Mouse (Mus musculus) activated CD4-positive, CD25-positive, alpha-beta regulatory T cell, adult 4 months (primary cell): ENCODE measurements around the gene Spint5. TPM values are rescaled to one million over a fixed set of nuclear protein-coding genes. Genes with fewer than 3 reads are reported as not detected.
"Not testable (repeated sequence)": the region's sequence is repeated elsewhere in the genome, so short reads cannot be mapped to it uniquely, and the experiment has no call there.

Experiments used
- ATAC-seq: one replicate; pipeline ENCODE4 v1.8.0; 2017
- polyA plus RNA-seq, 2 experiments: library from polyadenylated mRNA; unstranded; fragments of 100-300 nt; shearing (Covaris generic); gene quantifications; one replicate each; pipeline ENCODE4 v1.2.1; 2017

The Spint5 gene
- not detected for polyA plus RNA-seq

GRCm38 (mm10) chr2:164715005-164715404, at the start of gene Spint5:
Gene Spint5 (plus strand): TSS chr2:164715305.
- ATAC-seq: no peak

GRCm38 (mm10) chr2:164670261-164670660, 44.8 kb upstream of the Spint5 start:
- no peak for ATAC-seq

GRCm38 (mm10) chr2:164670938-164671337, 44.2 kb upstream of the Spint5 start:
- ATAC-seq: no peak

GRCm38 (mm10) chr2:164673987-164674386, 41.1 kb upstream of the Spint5 start, which contains the start of gene Wfdc11:
Gene Wfdc11 (minus strand): TSS chr2:164674087.
- ATAC-seq: no peak

GRCm38 (mm10) chr2:164676103-164676502, 39.0 kb upstream of the Spint5 start:
- ATAC-seq: no peak

GRCm38 (mm10) chr2:164676916-164677685, 38.0 kb upstream of the Spint5 start:
- no peak for ATAC-seq

GRCm38 (mm10) chr2:164678848-164679625, 36.1 kb upstream of the Spint5 start:
- ATAC-seq: no peak

GRCm38 (mm10) chr2:164679906-164680305, 35.2 kb upstream of the Spint5 start:
- no peak for ATAC-seq

- ATAC-seq: no peak
These were observed 30.3 kb upstream of the Spint5 start, which contains the start of gene Wfdc13 for GRCm38 (mm10) chr2:164684807-164685206. Gene Wfdc13 (plus strand): TSS chr2:164685107.

GRCm38 (mm10) chr2:164698201-164698600, 16.9 kb upstream of the Spint5 start, which contains the start of gene Spint4:
Gene Spint4 (plus strand): TSS chr2:164698501.
- ATAC-seq: no peak

- no peak for ATAC-seq
These were observed 14.1 kb upstream of the Spint5 start for GRCm38 (mm10) chr2:164700959-164701358.

- ATAC-seq: no peak
These were observed 13.3 kb upstream of the Spint5 start for GRCm38 (mm10) chr2:164701761-164702160.

- no peak for ATAC-seq
These were observed 10.9 kb upstream of the Spint5 start for GRCm38 (mm10) chr2:164704235-164704634.

- no peak for ATAC-seq
These were observed 9.8 kb upstream of the Spint5 start for GRCm38 (mm10) chr2:164705328-164705727.

GRCm38 (mm10) chr2:164705991-164706390, 9.1 kb upstream of the Spint5 start:
- no peak for ATAC-seq

GRCm38 (mm10) chr2:164716194-164716786, 1.2 kb downstream of the Spint5 start:
- not testable (repeated sequence) for ATAC-seq

GRCm38 (mm10) chr2:164723276-164723675, 8.2 kb downstream of the Spint5 start:
- ATAC-seq: no peak

- ATAC-seq: no peak
These were observed 11.0 kb downstream of the Spint5 start for GRCm38 (mm10) chr2:164725895-164726619.

- ATAC-seq: no peak
These were observed 16.6 kb downstream of the Spint5 start for GRCm38 (mm10) chr2:164731719-164732118.

GRCm38 (mm10) chr2:164733259-164733658, 18.2 kb downstream of the Spint5 start:
- ATAC-seq: no peak

- ATAC-seq: no peak
These were observed 19.7 kb downstream of the Spint5 start for GRCm38 (mm10) chr2:164734839-164735238.

- no peak for ATAC-seq
These were observed 20.3 kb downstream of the Spint5 start for GRCm38 (mm10) chr2:164735446-164735845.
